Mouse (Mus musculus) bone marrow macrophage, adult 2 months (primary cell): ENCODE results near the gene Mmp7. TPM values are rescaled to one million over a fixed set of nuclear protein-coding genes. Genes with fewer than 3 reads are reported as not detected.

Experiments
- H3K27ac ChIP-seq: 2 replicates; pipeline ENCODE4 v1.5.1; 2012; ENCODE audit warnings: low read depth, low read length; ENCODE audit not compliant: insufficient read depth
- H3K4me1 ChIP-seq: 2 replicates; pipeline ENCODE4 v1.6.1; 2012; ENCODE audit warnings: low read length; ENCODE audit not compliant: control insufficient read depth, insufficient read depth
- H3K4me3 ChIP-seq: 2 replicates; pipeline ENCODE4 v1.5.1; 2012; ENCODE audit warnings: mild to moderate bottlenecking, low read length, moderate library complexity; ENCODE audit not compliant: insufficient read depth
- CTCF ChIP-seq: IDR thresholded peaks from 2 replicates; pipeline ENCODE4 v1.5.1; 2012; ENCODE audit warnings: low read depth, mild to moderate bottlenecking, low read length, moderate library complexity
- POLR2A ChIP-seq: IDR thresholded peaks from 2 replicates; pipeline ENCODE4 v1.6.1; 2012; ENCODE audit warnings: mild to moderate bottlenecking, low read depth, low read length, borderline replicate concordance
- polyA plus RNA-seq: library from polyadenylated mRNA; stranded (reverse); fragments of >200 nt; gene quantifications from 2 replicates; pipeline ENCODE4 v1.2.4, GENCODE M21; 2012; ENCODE audit not compliant: missing spikeins, insufficient read depth, insufficient read length

Gene Mmp7
- polyA plus RNA-seq, 1 experiment, result not detected

- TF ChIP-seq CTCF (no peak), POLR2A (no peak)
- Histone ChIP-seq H3K27ac (no peak overlapping the region), H3K4me1 (peaks cover 2% of the 10 kb centered on the region), H3K4me3 (no peak overlapping the region)
Measured at GRCm38 (mm10) chr9:7728997-7729396, 37.1 kb downstream of the Mmp7 start.

- no peak overlapping the region for H3K27ac ChIP-seq
- no peaks in the 10 kb centered on the region for H3K4me1 ChIP-seq
- no peak overlapping the region for H3K4me3 ChIP-seq
- no peak for TF ChIP-seq POLR2A
Measured at GRCm38 (mm10) chr9:7742696-7743095, 50.8 kb downstream of the Mmp7 start.

- no peak for TF ChIP-seq POLR2A
- TF ChIP-seq CTCF, result no peak
- Histone ChIP-seq H3K27ac (no peak overlapping the region), H3K4me1 (no peaks in the 10 kb centered on the region), H3K4me3 (no peak overlapping the region)
Measured at GRCm38 (mm10) chr9:7744156-7744555, 52.3 kb downstream of the Mmp7 start.

- Histone ChIP-seq H3K27ac (no peak overlapping the region), H3K4me1 (peaks cover 2% of the 10 kb centered on the region; the same call in 1 of the 2 replicates), H3K4me3 (no peak overlapping the region)
- TF ChIP-seq POLR2A, result no peak
- no peak for TF ChIP-seq CTCF
Measured at GRCm38 (mm10) chr9:7748881-7749280, 57.0 kb downstream of the Mmp7 start.

Other genes starting within 250 kb of the Mmp7 start
- 0.44 TPM in 1 of 2 replicates, not detected in the other for gene Mmp3, start 246.3 kb upstream of the Mmp7 start, polyA plus RNA-seq
- gene Mmp10, start 189.7 kb upstream of the Mmp7 start, polyA plus RNA-seq, result not detected in 2 replicates
- gene Mmp8, start 133.6 kb upstream of the Mmp7 start, polyA plus RNA-seq, result 26.7 and 30.4 TPM in 2 replicates
- gene Mmp27, start 120.7 kb upstream of the Mmp7 start, polyA plus RNA-seq, result 18.2 and 19.3 TPM in 2 replicates
- gene Mmp20, start 63.9 kb upstream of the Mmp7 start, polyA plus RNA-seq, result not detected in 2 replicates
- 114 and 120 TPM in 2 replicates for gene Tmem123, start 72.0 kb downstream of the Mmp7 start, polyA plus RNA-seq
- 22.5 and 24.9 TPM in 2 replicates for gene Birc2, start 145.0 kb downstream of the Mmp7 start, polyA plus RNA-seq
- gene Birc3, start 181.1 kb downstream of the Mmp7 start, polyA plus RNA-seq, result 157 and 171 TPM in 2 replicates